14 mouse cellular contexts compared by ENCODE assay signal in genomic region chr14:102906826-102907225, GRCm38 (mm10).
A peak's percentile ranks its signal among the peaks of the same experiment; 100 is the strongest.
DNase-seq lines count a peak whose midpoint lies in the region; TF ChIP-seq lines count a peak whose summit lies in the region.
"Had no signal": no experiment of that assay in that cellular context is flagged by ENCODE, and none has a peak within 500 bp of the region (broad histone marks: within the 10 kb centered on the region; RNA-seq: fewer than 3 reads in every experiment).

No protein-coding gene starts in this region.

- no peaks in the 10 kb centered on the region for H3K79me2 ChIP-seq in macrophage (ENCODE audit: inconsistent target)

- WGBS in macrophage (ENCODE audit: missing documents) = 1% methylated on average over 6 of the region's 6 CpGs

- no peak for TF ChIP-seq POLR2A in bone marrow macrophage, adult 2 months (IDR thresholded peaks at IDR 0.05; ENCODE audit: borderline replicate concordance, low read depth, low read length)

- TF ChIP-seq CTCF in bone marrow macrophage, adult 2 months (IDR thresholded peaks at IDR 0.05; ENCODE audit: low read depth, low read length) = no peak

- peak overlapping the region; percentile 98 for H3K27ac ChIP-seq in bone marrow macrophage, adult 2 months (ENCODE audit: insufficient read depth, low read depth, low read length)
- H3K27ac ChIP-seq in macrophage = peak overlapping the region; percentile 95
- H3K27ac ChIP-seq: gastrocnemius, adult 2 months; hindbrain, embryonic 14.5 days; limb, embryonic 12.5 days; midbrain, embryonic 15.5 days; stomach, embryonic 15.5 days had no signal

- peaks cover 38% of the 10 kb centered on the region for H3K4me1 ChIP-seq in bone marrow macrophage, adult 2 months (ENCODE audit: control insufficient read depth, insufficient read depth, low read length)
- H3K4me1 ChIP-seq: midbrain, embryonic 15.5 days; stomach, embryonic 15.5 days had no signal

- peak; percentile 74 for DNase-seq in layer of hippocampus, adult 9-11 months
- no peak for DNase-seq in layer of hippocampus, adult 11-12 months (ENCODE audit: low spot score)
- DNase-seq in thymus, postnatal 10 days (ENCODE audit: low spot score in 2 of 2) = peak; percentile 25 to 30
- DNase-seq in kidney, adult 8-10 months = no peak
- DNase-seq in cerebellum, postnatal 10 days = no peak
- DNase-seq: cerebellum, adult 9-11 months; gastrocnemius, adult 2 months; kidney, postnatal 14 days had no signal

- no peaks in the 10 kb centered on the region for H3K36me3 ChIP-seq in macrophage (ENCODE audit: inconsistent target)
- H3K36me3 ChIP-seq: limb, embryonic 12.5 days; midbrain, embryonic 15.5 days; stomach, embryonic 15.5 days had no signal

- no peak overlapping the region for H3K4me3 ChIP-seq in bone marrow macrophage, adult 2 months (ENCODE audit: insufficient read depth, low read length)
- no peak overlapping the region for H3K4me3 ChIP-seq in macrophage (ENCODE audit: inconsistent target)
- H3K4me3 ChIP-seq: gastrocnemius, adult 2 months; limb, embryonic 12.5 days; midbrain, embryonic 15.5 days; stomach, embryonic 15.5 days had no signal

Comparison
In these comparisons a context has a peak if more than half of its experiments do, and no peak if none do; other contexts are left out.
1. DNase-seq: peak in layer of hippocampus, adult 9-11 months (single experiment) and thymus, postnatal 10 days (2 of 2); none in layer of hippocampus, adult 11-12 months (single experiment), kidney, adult 8-10 months (0 of 2) and cerebellum, postnatal 10 days (0 of 2).